Mouse (Mus musculus) retina, adult 2 months (tissue): Measurements from ENCODE around the gene Xpot.

Source experiments
- DNase-seq: peaks from one replicate; pipeline ENCODE4 v3.0.0-alpha.2; 2012; ENCODE audit warnings: low read depth, low spot score

The Xpot gene

GRCm38 (mm10) chr10:121622431-121622830 lies 3.7 kb downstream of the Xpot start:
- no peak for DNase-seq

GRCm38 (mm10) chr10:121615935-121616334 lies 10.2 kb downstream of the Xpot start:
- no peak for DNase-seq

GRCm38 (mm10) chr10:121615146-121615870 lies 10.8 kb downstream of the Xpot start:
- DNase-seq = no peak

- no peak for DNase-seq
These were observed 12.6 kb downstream of the Xpot start for GRCm38 (mm10) chr10:121613570-121613969.

GRCm38 (mm10) chr10:121612448-121612847 lies 13.7 kb downstream of the Xpot start:
- DNase-seq = no peak

- DNase-seq = no peak
These were observed 14.5 kb downstream of the Xpot start for GRCm38 (mm10) chr10:121611587-121611986.

GRCm38 (mm10) chr10:121608177-121608576 lies 18.0 kb downstream of the Xpot start:
- no peak for DNase-seq

GRCm38 (mm10) chr10:121604632-121605344 lies 21.3 kb downstream of the Xpot start:
- DNase-seq = no peak

- no peak for DNase-seq
These were observed 22.6 kb downstream of the Xpot start for GRCm38 (mm10) chr10:121603556-121603955.

- DNase-seq = no peak
These were observed 24.9 kb downstream of the Xpot start for GRCm38 (mm10) chr10:121601272-121601671.

- no peak for DNase-seq
These were observed 29.6 kb downstream of the Xpot start for GRCm38 (mm10) chr10:121596580-121596979.

- no peak for DNase-seq
These were observed 35.0 kb downstream of the Xpot start for GRCm38 (mm10) chr10:121591106-121591505.

GRCm38 (mm10) chr10:121587371-121587840 lies 38.7 kb downstream of the Xpot start:
- DNase-seq = no peak

- peak; percentile 74 for DNase-seq
These were observed 39.3 kb downstream of the Xpot start, which contains the start of gene Tbk1 for GRCm38 (mm10) chr10:121586675-121587370. Gene Tbk1 (minus strand): TSS chr10:121586787.

- DNase-seq = no peak
These were observed 40.1 kb downstream of the Xpot start for GRCm38 (mm10) chr10:121585791-121586642.

GRCm38 (mm10) chr10:121585056-121585790 lies 40.9 kb downstream of the Xpot start:
- DNase-seq = no peak

- no peak for DNase-seq
These were observed 42.1 kb downstream of the Xpot start for GRCm38 (mm10) chr10:121584033-121584432.

GRCm38 (mm10) chr10:121583016-121583415 lies 43.1 kb downstream of the Xpot start:
- no peak for DNase-seq

- no peak for DNase-seq
These were observed 43.8 kb downstream of the Xpot start for GRCm38 (mm10) chr10:121582287-121582686.

GRCm38 (mm10) chr10:121581405-121581804 lies 44.7 kb downstream of the Xpot start:
- DNase-seq = no peak

- DNase-seq = no peak
These were observed 45.8 kb downstream of the Xpot start for GRCm38 (mm10) chr10:121580381-121580780.
